Mouse (Mus musculus) liver, embryonic 14.5 days (tissue): ENCODE data around the gene Ankrd52.

Experiments used
- CTCF ChIP-seq: IDR thresholded peaks from 2 replicates; pipeline ENCODE4 v1.5.1; 2016; ENCODE audit warnings: antibody characterized with exemption, low read depth, control low read depth
- EP300 ChIP-seq: IDR thresholded peaks from 2 replicates; pipeline ENCODE4 v1.6.1; 2016; ENCODE audit warnings: antibody characterized with exemption, low read depth

- TF ChIP-seq CTCF (no peak), EP300 (no peak)
Measured at GRCm38 (mm10) chr10:128424604-128425003, 47.7 kb downstream of the Ankrd52 start.
